16 mouse cellular contexts compared by ENCODE assay signal in the genomic region with DNA sequence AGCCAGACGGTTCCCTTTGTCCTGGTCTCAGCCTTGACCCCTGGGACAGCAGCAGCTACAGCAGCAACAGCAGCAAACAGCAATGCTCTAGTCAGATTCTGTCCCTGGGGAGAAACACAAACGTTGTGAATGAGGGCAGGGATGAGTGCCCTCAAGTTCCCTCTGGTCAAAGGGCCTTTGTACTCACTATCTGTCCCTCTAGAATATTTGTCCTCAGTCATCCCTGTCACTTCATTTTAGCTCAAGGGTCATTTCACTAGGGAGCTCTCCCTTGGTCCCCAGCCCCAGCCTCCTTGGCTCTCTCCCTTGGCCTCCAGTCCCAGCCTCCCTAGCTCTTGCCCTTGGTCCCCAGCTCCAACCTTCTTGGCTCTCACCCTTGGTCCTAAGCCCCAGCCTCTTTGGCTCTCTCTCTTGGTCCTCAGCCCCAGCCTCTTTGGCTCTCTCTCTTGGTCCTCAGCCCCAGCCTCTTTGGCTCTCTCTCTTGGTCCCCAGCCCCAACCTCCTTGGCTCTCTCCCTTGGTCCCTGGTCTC.
DNase-seq lines count a peak whose midpoint lies in the region; ATAC-seq and TF ChIP-seq lines count a peak whose summit lies in the region.
"Had no signal": no experiment of that assay in that cellular context is flagged by ENCODE, and none has a peak within 500 bp of the region (broad histone marks: within the 10 kb centered on the region; RNA-seq: fewer than 3 reads in every experiment).

No protein-coding gene starts in this region.

- TF ChIP-seq POLR2A in lung, adult 2 months (IDR thresholded peaks at IDR 0.05; ENCODE audit: borderline replicate concordance, extremely low read depth, low read depth, low read length): no peak

- DNase-seq in cerebellum, postnatal 10 days: peak; percentile 13 to 38
- DNase-seq in cerebellum, adult 9-11 months: no peak
- DNase-seq in lung, adult 18-20 months: peak; percentile 6 to 9
- DNase-seq in lung, adult 2 months: no peak
- DNase-seq in heart, adult 8-10 months (ENCODE audit: low spot score): peak; percentile 21
- peak; percentile 16 for DNase-seq in lung, postnatal 10 days
- no peak for DNase-seq in right cerebral cortex, postnatal 36 days (ENCODE audit: low spot score in 2 of 2)
- DNase-seq: right cerebral cortex, adult 18-20 months; thymus, postnatal 14 days had no signal

- H3K27me3 ChIP-seq in intestine, postnatal 0 days (replicated peaks; ENCODE audit: control insufficient read depth, insufficient read depth, low read length): no peaks in the 10 kb centered on the region
- H3K27me3 ChIP-seq: embryonic facial prominence, embryonic 12.5 days; forebrain, embryonic 12.5 days; hindbrain, embryonic 13.5 days; limb, embryonic 15.5 days; neural tube, embryonic 12.5 days had no signal

- H3K27ac ChIP-seq in intestine, postnatal 0 days (ENCODE audit: low read depth, low read length): no peak overlapping the region
- H3K27ac ChIP-seq: embryonic facial prominence, embryonic 12.5 days; forebrain, embryonic 12.5 days; hindbrain, embryonic 13.5 days; limb, embryonic 15.5 days; neural tube, embryonic 12.5 days had no signal

- H3K9ac ChIP-seq in intestine, postnatal 0 days (ENCODE audit: low read depth, low read length): no peak overlapping the region
- H3K9ac ChIP-seq: embryonic facial prominence, embryonic 12.5 days; forebrain, embryonic 12.5 days; hindbrain, embryonic 13.5 days; limb, embryonic 15.5 days; neural tube, embryonic 12.5 days had no signal

- 28% methylated on average over 2 of the region's 2 CpGs for WGBS in lung, adult 2 months
- WGBS in intestine, postnatal 0 days: 35% methylated on average over 2 of the region's 2 CpGs

- no peaks in the 10 kb centered on the region for H3K9me3 ChIP-seq in intestine, postnatal 0 days (ENCODE audit: control insufficient read depth)
- H3K9me3 ChIP-seq: embryonic facial prominence, embryonic 12.5 days; forebrain, embryonic 12.5 days; hindbrain, embryonic 13.5 days; limb, embryonic 15.5 days; neural tube, embryonic 12.5 days had no signal

- H3K4me3 ChIP-seq in lung, adult 2 months (replicated peaks; ENCODE audit: extremely low read depth, low read depth, low read length): no peak overlapping the region
- no peak overlapping the region for H3K4me3 ChIP-seq in intestine, postnatal 0 days (ENCODE audit: low read depth, low read length)
- H3K4me3 ChIP-seq: embryonic facial prominence, embryonic 12.5 days; forebrain, embryonic 12.5 days; hindbrain, embryonic 13.5 days; limb, embryonic 15.5 days; neural tube, embryonic 12.5 days had no signal

- H3K36me3 ChIP-seq in intestine, postnatal 0 days (ENCODE audit: control insufficient read depth, insufficient read depth): no peaks in the 10 kb centered on the region
- H3K36me3 ChIP-seq: embryonic facial prominence, embryonic 12.5 days; forebrain, embryonic 12.5 days; hindbrain, embryonic 13.5 days; limb, embryonic 15.5 days; neural tube, embryonic 12.5 days had no signal

- no peaks in the 10 kb centered on the region for H3K4me1 ChIP-seq in lung, adult 2 months (ENCODE audit: control insufficient read depth, insufficient read depth, low read length)
- H3K4me1 ChIP-seq in intestine, postnatal 0 days (replicated peaks; ENCODE audit: control insufficient read depth, insufficient read depth, low read length): no peaks in the 10 kb centered on the region
- H3K4me1 ChIP-seq: embryonic facial prominence, embryonic 12.5 days; forebrain, embryonic 12.5 days; hindbrain, embryonic 13.5 days; limb, embryonic 15.5 days; neural tube, embryonic 12.5 days had no signal

- no peak overlapping the region for H3K4me2 ChIP-seq in intestine, postnatal 0 days (replicated peaks; ENCODE audit: low read depth)
- H3K4me2 ChIP-seq: embryonic facial prominence, embryonic 12.5 days; forebrain, embryonic 12.5 days; hindbrain, embryonic 13.5 days; limb, embryonic 15.5 days; neural tube, embryonic 12.5 days had no signal

- no peak for TF ChIP-seq CTCF in lung, adult 2 months (IDR thresholded peaks at IDR 0.05; ENCODE audit: insufficient read depth, low read length)
- no peak for TF ChIP-seq CTCF in intestine, postnatal 0 days (IDR thresholded peaks at IDR 0.05; ENCODE audit: low read depth)

- ATAC-seq in intestine, postnatal 0 days: no peak
- ATAC-seq: midbrain, embryonic 16.5 days had no signal

Comparison
In these comparisons a context has a peak if more than half of its experiments do, and no peak if none do; other contexts are left out.
1. DNase-seq: peak in cerebellum, postnatal 10 days (2 of 2), lung, adult 18-20 months (2 of 2), heart, adult 8-10 months (single experiment) and lung, postnatal 10 days (single experiment); none in cerebellum, adult 9-11 months (single experiment), lung, adult 2 months (single experiment) and right cerebral cortex, postnatal 36 days (0 of 2).